Mouse (Mus musculus): ENCODE results near the gene Gm37419.

- TF ChIP-seq CTCF (IDR thresholded peaks at IDR 0.05; ENCODE audit: borderline replicate concordance, insufficient read depth, low read length) (no peak), POLR2A (IDR thresholded peaks at IDR 0.05; ENCODE audit: low read depth, low read length) (no peak)
Observed at GRCm38 (mm10) chr16:24016273-24016672, 28.0 kb downstream of the Gm37419 start.
